Mouse (Mus musculus): ENCODE data around the gene Rasgef1a. TPM values are rescaled to one million over a fixed set of nuclear protein-coding genes. Genes with fewer than 3 reads are reported as not detected.

The Rasgef1a gene
- polyA plus RNA-seq, 1 experiment, result 0.76 TPM

- Histone ChIP-seq H3K27ac (ENCODE audit: insufficient read depth, low read length) (no peak overlapping the region), H3K4me3 (ENCODE audit: extremely low read depth, insufficient read depth, insufficient read length) (no peak overlapping the region), H3K4me1 (ENCODE audit: control insufficient read depth, insufficient read depth, insufficient read length) (no peaks in the 10 kb centered on the region), H3K27me3 (ENCODE audit: control insufficient read depth, insufficient read depth, low read length) (peaks cover 5% of the 10 kb centered on the region), H3K36me3 (ENCODE audit: control insufficient read depth, insufficient read depth, low read length) (no peaks in the 10 kb centered on the region)
- DNase-seq (ENCODE audit: low read depth in 1 of 2, low spot score in 2 of 2), result no peak
- TF ChIP-seq POLR2A (IDR thresholded peaks at IDR 0.05; ENCODE audit: low read depth, low read length) (no peak), CTCF (IDR thresholded peaks at IDR 0.05; ENCODE audit: extremely low read depth, insufficient read depth, insufficient read length, insufficient replicate concordance) (no peak)
- WGBS, result 71% methylated on average over 3 of the region's 3 CpGs
Measured at GRCm38 (mm10) chr6:118012317-118012700, 1.1 kb downstream of the Rasgef1a start.

- TF ChIP-seq POLR2A (IDR thresholded peaks at IDR 0.05; ENCODE audit: low read depth, low read length) (no peak), CTCF (IDR thresholded peaks at IDR 0.05; ENCODE audit: extremely low read depth, insufficient read depth, insufficient read length, insufficient replicate concordance) (no peak)
- DNase-seq (ENCODE audit: low read depth in 1 of 2, low spot score in 2 of 2), result no peak
- Histone ChIP-seq H3K27me3 (ENCODE audit: control insufficient read depth, insufficient read depth, low read length) (peaks cover 5% of the 10 kb centered on the region), H3K36me3 (ENCODE audit: control insufficient read depth, insufficient read depth, low read length) (no peaks in the 10 kb centered on the region), H3K4me3 (ENCODE audit: extremely low read depth, insufficient read depth, insufficient read length) (no peak overlapping the region), H3K4me1 (ENCODE audit: control insufficient read depth, insufficient read depth, insufficient read length) (no peaks in the 10 kb centered on the region), H3K27ac (ENCODE audit: insufficient read depth, low read length) (no peak overlapping the region)
- WGBS, result 60% methylated on average over 11 of the region's 11 CpGs
Measured at GRCm38 (mm10) chr6:118012987-118013866, 2.0 kb downstream of the Rasgef1a start.

- no peak overlapping the region for H3K27ac ChIP-seq (ENCODE audit: insufficient read depth, low read length)
- no peak for DNase-seq (ENCODE audit: low read depth in 1 of 2, low spot score in 2 of 2)
- WGBS, result 84% methylated on average over 4 of the region's 4 CpGs
- no peaks in the 10 kb centered on the region for H3K4me1 ChIP-seq (ENCODE audit: control insufficient read depth, insufficient read depth, insufficient read length)
- no peak overlapping the region for H3K4me3 ChIP-seq (ENCODE audit: extremely low read depth, insufficient read depth, insufficient read length)
- H3K27me3 ChIP-seq (ENCODE audit: control insufficient read depth, insufficient read depth, low read length), result peaks cover 5% of the 10 kb centered on the region
- no peaks in the 10 kb centered on the region for H3K36me3 ChIP-seq (ENCODE audit: control insufficient read depth, insufficient read depth, low read length)
- no peak for TF ChIP-seq POLR2A (IDR thresholded peaks at IDR 0.05; ENCODE audit: low read depth, low read length)
- no peak for TF ChIP-seq CTCF (IDR thresholded peaks at IDR 0.05; ENCODE audit: extremely low read depth, insufficient read depth, insufficient read length, insufficient replicate concordance)
Measured at GRCm38 (mm10) chr6:118014881-118015280, 3.6 kb downstream of the Rasgef1a start.

GRCm38 (mm10) chr6:118015971-118016370 is 4.7 kb downstream of the Rasgef1a start:
- H3K27ac ChIP-seq (ENCODE audit: insufficient read depth, low read length), result no peak overlapping the region
- no peaks in the 10 kb centered on the region for H3K4me1 ChIP-seq (ENCODE audit: control insufficient read depth, insufficient read depth, insufficient read length)
- H3K27me3 ChIP-seq (ENCODE audit: control insufficient read depth, insufficient read depth, low read length), result peaks cover 5% of the 10 kb centered on the region
- no peak for TF ChIP-seq CTCF (IDR thresholded peaks at IDR 0.05; ENCODE audit: extremely low read depth, insufficient read depth, insufficient read length, insufficient replicate concordance)
- TF ChIP-seq POLR2A (IDR thresholded peaks at IDR 0.05; ENCODE audit: low read depth, low read length), result no peak
- no peak overlapping the region for H3K4me3 ChIP-seq (ENCODE audit: extremely low read depth, insufficient read depth, insufficient read length)
- no peak for DNase-seq (ENCODE audit: low read depth in 1 of 2, low spot score in 2 of 2)
- WGBS, result 78% methylated on average over 3 of the region's 3 CpGs
- no peaks in the 10 kb centered on the region for H3K36me3 ChIP-seq (ENCODE audit: control insufficient read depth, insufficient read depth, low read length)

- Histone ChIP-seq H3K4me1 (ENCODE audit: control insufficient read depth, insufficient read depth, insufficient read length) (no peaks in the 10 kb centered on the region), H3K4me3 (ENCODE audit: extremely low read depth, insufficient read depth, insufficient read length) (no peak overlapping the region), H3K27ac (ENCODE audit: insufficient read depth, low read length) (no peak overlapping the region), H3K36me3 (ENCODE audit: control insufficient read depth, insufficient read depth, low read length) (no peaks in the 10 kb centered on the region), H3K27me3 (ENCODE audit: control insufficient read depth, insufficient read depth, low read length) (no peaks in the 10 kb centered on the region; the same call in 1 of the 2 replicates)
- DNase-seq (ENCODE audit: low read depth in 1 of 2, low spot score in 2 of 2), result no peak
- TF ChIP-seq CTCF (IDR thresholded peaks at IDR 0.05; ENCODE audit: extremely low read depth, insufficient read depth, insufficient read length, insufficient replicate concordance) (no peak), POLR2A (IDR thresholded peaks at IDR 0.05; ENCODE audit: low read depth, low read length) (no peak)
- WGBS, result 34% methylated on average over 5 of the region's 5 CpGs
Measured at GRCm38 (mm10) chr6:118018666-118019065, 7.4 kb downstream of the Rasgef1a start.

GRCm38 (mm10) chr6:118019569-118019968 is 8.3 kb downstream of the Rasgef1a start:
- TF ChIP-seq POLR2A (IDR thresholded peaks at IDR 0.05; ENCODE audit: low read depth, low read length), result no peak
- no peak for TF ChIP-seq CTCF (IDR thresholded peaks at IDR 0.05; ENCODE audit: extremely low read depth, insufficient read depth, insufficient read length, insufficient replicate concordance)
- no peaks in the 10 kb centered on the region for H3K27me3 ChIP-seq (ENCODE audit: control insufficient read depth, insufficient read depth, low read length)
- no peak overlapping the region for H3K27ac ChIP-seq (ENCODE audit: insufficient read depth, low read length)
- no peaks in the 10 kb centered on the region for H3K4me1 ChIP-seq (ENCODE audit: control insufficient read depth, insufficient read depth, insufficient read length)
- 19% methylated on average over 7 of the region's 7 CpGs for WGBS
- H3K36me3 ChIP-seq (ENCODE audit: control insufficient read depth, insufficient read depth, low read length), result no peaks in the 10 kb centered on the region
- DNase-seq (ENCODE audit: low read depth in 1 of 2, low spot score in 2 of 2), result no peak
- no peak overlapping the region for H3K4me3 ChIP-seq (ENCODE audit: extremely low read depth, insufficient read depth, insufficient read length)

Measured in spleen, adult 2 months (tissue).